Mouse (Mus musculus): Measurements from ENCODE around the gene Trim66.

Trim66 gene

GRCm38 (mm10) chr7:109508034-109508433, at the start of gene Trim66:
Gene Trim66 (minus strand): TSS chr7:109508134.
- DNase-seq (ENCODE audit: low spot score): no peak

DNA sequence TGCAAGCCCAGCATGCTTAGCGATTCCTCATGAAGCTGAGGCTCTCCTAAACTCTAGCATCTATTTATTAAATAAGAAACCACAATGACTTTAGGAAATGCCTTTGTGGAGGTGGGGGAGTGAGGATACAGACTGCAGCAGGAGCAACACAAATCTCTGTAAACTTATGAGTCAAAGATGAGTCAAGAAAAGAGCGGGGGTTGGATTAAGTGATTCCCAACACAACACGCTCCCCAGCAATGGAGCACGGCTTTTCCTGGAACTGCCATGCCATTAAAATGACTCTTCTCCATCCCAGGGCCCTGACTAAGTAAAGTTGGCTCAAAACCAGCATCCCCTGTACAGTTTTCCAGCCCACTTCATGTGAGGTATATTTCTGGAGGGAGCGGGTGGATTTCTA, 38.8 kb upstream of the Trim66 start:
- no peak for DNase-seq (ENCODE audit: low spot score)

- DNase-seq (ENCODE audit: low spot score): peak; percentile 52
These were observed 38.3 kb upstream of the Trim66 start for GRCm38 (mm10) chr7:109546186-109546585.

DNA sequence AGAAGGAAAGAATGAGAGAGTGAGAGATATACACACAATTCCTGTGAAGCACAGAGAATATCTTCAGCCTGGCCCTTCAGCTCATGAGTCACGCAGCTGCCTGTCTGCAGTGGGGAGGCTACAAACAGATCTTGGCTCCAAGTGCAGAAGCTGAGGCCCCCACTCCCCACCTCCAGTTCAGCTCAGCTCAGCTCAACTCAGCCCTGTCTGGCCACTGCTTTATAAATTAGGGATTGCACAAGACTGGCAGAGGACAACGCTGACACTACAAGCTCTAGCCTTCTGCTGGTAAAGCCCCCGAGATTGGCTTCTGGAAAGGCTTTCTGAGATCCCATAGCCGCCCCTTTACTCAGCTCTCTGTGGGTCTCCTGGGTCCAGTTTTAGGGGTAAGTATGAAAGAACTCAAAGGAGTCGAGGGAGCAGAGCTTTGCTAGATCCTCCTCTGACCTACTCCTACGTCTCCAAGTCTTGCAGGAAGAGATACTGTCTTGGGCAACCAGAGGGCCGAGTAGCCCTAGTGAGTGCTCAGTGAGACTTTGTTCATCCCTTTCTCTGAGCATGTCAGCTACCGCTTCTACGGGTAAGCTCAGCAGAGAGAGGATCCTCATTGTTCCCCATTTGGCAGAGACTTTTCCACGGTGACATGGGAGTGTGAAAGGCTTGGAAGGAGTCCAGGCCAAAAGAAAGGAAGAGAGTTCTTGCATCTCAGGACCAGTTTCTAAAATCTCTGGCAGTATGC, 37.5 kb upstream of the Trim66 start:
- DNase-seq (ENCODE audit: low spot score): peak; percentile 73

- DNase-seq (ENCODE audit: low spot score): peak; percentile 54
These were observed 36.9 kb upstream of the Trim66 start for GRCm38 (mm10) chr7:109544792-109545191.

- no peak for DNase-seq (ENCODE audit: low spot score)
These were observed 34.4 kb upstream of the Trim66 start for GRCm38 (mm10) chr7:109542364-109542628.

GRCm38 (mm10) chr7:109541609-109542363, 33.9 kb upstream of the Trim66 start:
- no peak for DNase-seq (ENCODE audit: low spot score)

DNA sequence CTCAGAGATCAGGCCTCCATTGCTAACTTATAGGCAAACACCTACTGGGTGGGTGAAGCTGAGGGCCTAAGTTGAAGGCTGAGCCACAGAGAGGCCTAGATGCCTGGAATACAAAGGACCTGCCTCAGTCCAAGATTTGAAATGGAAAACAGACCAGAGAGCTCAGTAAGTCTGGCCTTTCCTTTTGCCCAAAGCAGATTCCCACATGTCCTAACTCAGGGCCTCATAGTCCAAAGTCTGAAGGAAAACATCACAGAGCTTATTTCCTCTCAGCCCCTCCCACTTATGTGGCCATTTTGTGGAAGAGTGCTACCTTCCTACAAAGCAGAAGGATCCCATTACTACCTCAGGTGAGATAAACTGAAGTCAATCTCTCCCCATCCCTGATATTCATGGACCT, 33.0 kb upstream of the Trim66 start:
- DNase-seq (ENCODE audit: low spot score): no peak

DNA sequence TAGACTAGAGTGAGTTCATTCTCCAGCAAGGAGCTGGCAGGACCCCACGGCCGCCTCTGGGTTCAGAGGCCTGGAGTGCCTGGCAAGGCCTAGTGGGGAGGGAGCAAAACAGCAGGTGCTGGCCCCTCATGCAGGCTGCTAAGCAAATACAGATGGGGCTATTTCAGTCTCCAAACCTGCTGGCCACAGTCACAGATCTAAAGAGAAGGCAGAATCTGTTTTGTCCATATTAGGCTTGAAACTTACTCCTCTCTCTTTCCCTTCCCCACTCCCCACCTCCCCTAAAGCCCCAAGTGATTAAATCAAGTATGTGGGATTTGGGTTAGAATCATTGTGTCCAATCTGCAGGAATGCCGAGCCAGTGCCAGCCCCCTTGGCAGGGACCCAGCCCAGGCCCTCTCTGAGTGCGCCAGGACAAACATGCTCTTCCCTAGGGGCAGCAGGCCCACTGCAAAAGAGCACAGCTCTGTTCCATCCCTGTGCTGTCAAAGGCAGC, 28.6 kb upstream of the Trim66 start:
- DNase-seq (ENCODE audit: low spot score): peak; percentile 35

DNA sequence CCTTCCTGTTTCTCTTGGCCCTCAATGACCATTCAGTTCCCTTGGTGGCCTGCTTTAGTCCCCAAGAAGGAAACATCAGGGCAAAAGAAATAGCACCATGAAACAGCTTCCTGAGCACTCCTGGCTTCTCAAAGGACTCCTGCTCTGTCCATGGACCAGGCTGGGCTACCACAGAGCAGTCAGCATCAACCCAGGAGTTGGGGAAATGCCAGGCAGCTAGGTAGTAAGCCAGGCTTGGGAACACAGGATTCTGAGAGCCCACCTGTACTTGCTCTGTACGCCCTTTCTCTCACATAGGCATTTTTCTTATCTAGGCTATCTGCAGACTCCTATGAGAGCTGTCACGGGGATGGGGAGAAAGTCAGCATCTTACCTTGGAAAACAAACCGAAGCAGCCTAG, 27.0 kb upstream of the Trim66 start:
- DNase-seq (ENCODE audit: low spot score): no peak

DNA sequence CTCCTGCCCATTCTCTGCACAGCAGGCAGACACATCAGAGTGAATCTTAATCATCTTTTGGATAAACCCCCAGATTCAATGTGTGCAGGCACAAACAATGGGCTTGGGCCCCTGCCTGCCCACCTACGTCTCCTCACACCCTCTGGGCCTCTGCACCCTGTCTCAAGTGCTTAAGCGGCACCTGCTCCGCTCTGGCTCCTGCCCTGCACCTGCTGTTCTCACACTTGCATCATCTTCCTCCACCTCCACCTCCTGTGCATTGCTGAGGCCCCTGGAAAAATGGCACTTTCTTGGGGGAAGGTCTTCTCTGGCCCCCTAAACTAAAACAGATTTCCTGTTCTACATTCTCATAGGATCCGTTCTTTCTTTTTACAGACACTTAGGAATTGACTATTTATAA, 26.0 kb upstream of the Trim66 start:
- no peak for DNase-seq (ENCODE audit: low spot score)

DNA sequence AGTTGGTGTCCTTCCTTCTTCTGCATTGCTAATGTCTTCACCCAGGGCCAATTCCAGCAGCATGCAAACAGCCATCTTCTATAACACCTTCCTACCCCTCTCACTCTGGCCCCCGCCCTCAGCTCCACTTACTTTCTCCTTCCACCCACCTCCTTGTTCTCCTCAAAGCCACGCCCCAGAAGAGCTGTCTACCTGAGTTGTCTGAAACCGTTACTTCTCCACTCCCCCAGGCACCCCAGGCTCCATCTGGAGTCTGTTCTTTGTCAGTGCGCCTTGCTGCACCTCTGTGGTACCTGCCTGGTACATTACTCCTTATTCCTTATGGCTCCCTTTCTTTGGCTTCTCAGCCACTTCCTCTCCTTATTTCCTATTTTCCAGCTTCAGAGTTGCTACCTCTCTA, 25.2 kb upstream of the Trim66 start:
- DNase-seq (ENCODE audit: low spot score): no peak

GRCm38 (mm10) chr7:109532691-109533090, 24.8 kb upstream of the Trim66 start:
- DNase-seq (ENCODE audit: low spot score): no peak

DNA sequence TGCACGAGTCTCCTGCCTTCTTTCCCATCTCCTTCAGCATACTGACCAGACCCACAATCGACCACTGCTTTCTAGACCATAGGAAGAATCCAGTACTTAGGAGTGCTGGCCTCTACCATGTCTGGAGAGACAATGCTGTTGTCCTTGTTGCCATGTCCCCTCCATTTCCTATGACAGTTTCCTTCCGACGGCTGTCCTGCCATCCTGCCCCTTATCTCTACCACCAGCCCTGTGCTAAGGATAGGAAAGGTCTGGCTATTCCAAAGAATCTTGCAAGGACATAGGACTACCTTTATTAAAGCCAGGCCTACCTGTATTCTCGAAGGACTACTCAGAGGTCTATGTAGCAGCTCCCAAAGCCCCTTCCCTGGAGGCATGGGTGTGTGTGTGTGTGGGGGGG, 23.6 kb upstream of the Trim66 start:
- DNase-seq (ENCODE audit: low spot score): no peak

GRCm38 (mm10) chr7:109529741-109530140, 21.8 kb upstream of the Trim66 start:
- no peak for DNase-seq (ENCODE audit: low spot score)

- DNase-seq (ENCODE audit: low spot score): peak; percentile 35
These were observed 20.4 kb upstream of the Trim66 start for GRCm38 (mm10) chr7:109528356-109528755.

DNA sequence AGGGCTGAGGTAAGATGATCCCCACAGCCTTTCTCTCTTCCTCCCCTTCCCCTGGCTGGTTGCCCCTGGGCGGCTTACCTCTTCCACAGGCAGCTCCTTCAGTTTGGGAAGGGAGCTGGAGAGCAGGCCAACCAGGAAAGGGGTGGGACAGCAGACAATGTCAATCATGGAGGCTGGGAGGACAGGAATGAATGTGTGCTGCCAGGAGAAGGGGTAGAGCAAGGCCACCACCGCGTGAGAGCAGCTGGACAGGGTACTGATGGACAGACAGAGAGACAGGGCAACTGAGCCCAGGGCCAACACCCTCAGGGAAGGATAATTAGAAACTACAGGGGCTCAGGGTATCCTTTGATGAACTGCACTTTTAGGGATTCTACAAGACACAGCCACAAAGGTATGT, 19.6 kb upstream of the Trim66 start:
- no peak for DNase-seq (ENCODE audit: low spot score)

DNA sequence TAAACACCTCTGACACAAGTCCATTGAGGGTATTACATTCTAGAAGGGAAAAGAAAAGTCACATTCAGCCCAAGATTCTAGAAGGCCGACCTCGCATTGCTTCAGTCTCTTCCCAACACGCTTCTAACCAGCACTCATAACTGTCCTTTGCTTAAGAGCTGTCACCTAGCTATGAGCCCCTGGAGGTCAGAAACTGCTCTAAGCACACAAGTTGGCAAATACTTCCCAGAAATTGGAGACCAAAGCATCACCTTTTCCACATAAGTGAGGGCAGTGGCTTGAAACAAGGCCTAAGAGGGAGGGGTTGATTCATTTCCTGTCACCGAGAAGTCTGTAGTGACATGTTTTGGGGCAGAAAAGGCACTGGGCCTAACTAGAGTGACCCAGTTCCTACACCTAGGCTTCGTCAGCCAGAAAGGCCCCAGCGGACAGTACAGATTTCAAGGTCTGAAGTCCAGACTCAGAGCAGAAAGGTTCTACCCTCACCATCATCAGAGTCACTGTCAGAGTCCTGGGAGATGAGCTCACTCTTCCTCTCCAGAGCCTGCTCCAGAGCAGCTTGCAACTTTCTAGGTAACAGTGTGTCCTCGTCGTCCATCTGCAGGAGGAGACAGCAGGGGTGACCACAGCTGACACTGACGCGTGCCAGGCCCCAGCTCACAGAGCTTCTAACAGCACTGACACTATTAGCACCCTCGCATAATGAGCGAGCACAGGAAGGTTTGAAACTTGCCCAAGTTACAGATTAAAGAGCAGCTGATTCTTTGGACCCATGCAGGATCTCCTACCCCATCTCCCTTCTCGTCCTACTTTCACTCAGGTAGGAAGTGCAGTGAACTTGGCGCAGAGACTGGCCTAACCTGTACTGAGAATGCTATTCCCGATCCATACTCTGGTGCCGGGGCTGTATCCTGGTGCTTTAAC, 18.1 kb upstream of the Trim66 start:
- DNase-seq (ENCODE audit: low spot score): no peak

DNA sequence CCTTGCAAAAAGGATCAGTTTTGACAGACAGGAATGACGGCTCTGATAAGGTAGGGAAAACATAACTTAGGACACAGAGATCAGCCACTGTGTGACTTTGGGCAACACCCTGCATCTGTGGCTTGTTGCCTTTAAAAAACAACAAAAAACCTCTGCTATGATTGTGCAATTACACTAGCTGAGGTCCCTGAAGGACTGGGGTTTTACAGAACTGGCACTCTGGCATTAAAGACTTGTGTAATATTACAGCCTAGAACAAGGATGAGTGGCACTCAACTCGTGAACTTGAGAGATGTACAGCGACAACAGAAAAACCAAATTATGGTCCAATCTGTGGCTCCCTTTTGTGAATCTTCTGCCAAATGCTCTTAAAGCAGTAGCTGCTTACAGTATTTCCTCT, 16.8 kb upstream of the Trim66 start:
- peak; percentile 79 for DNase-seq (ENCODE audit: low spot score)

- DNase-seq (ENCODE audit: low spot score): no peak
These were observed 16.5 kb upstream of the Trim66 start for GRCm38 (mm10) chr7:109524442-109524744.

GRCm38 (mm10) chr7:109523741-109524441, 16.0 kb upstream of the Trim66 start:
- peak; percentile 64 for DNase-seq (ENCODE audit: low spot score)

GRCm38 (mm10) chr7:109523304-109523703, 15.4 kb upstream of the Trim66 start:
- no peak for DNase-seq (ENCODE audit: low spot score)
